Mouse (Mus musculus): Measurements from ENCODE around the gene Fcna.

Fcna gene

GRCm38 (mm10) chr2:25607761-25608622 is 19.8 kb downstream of the Fcna start, which contains the start of gene Rabl6:
Gene Rabl6, minus strand, starts transcription at chr2:25608521.
- peak; percentile 89 for DNase-seq (ENCODE audit: low spot score)

- DNase-seq (ENCODE audit: low spot score): no peak
Observed at GRCm38 (mm10) chr2:25602526-25602925, 25.3 kb downstream of the Fcna start.

GRCm38 (mm10) chr2:25600037-25600436 is 27.8 kb downstream of the Fcna start:
- no peak for DNase-seq (ENCODE audit: low spot score)

GRCm38 (mm10) chr2:25598749-25599148 is 29.1 kb downstream of the Fcna start:
- DNase-seq (ENCODE audit: low spot score): no peak

GRCm38 (mm10) chr2:25596765-25597510 is 30.9 kb downstream of the Fcna start:
- DNase-seq (ENCODE audit: low spot score): no peak

- peak; percentile 24 for DNase-seq (ENCODE audit: low spot score)
Observed at GRCm38 (mm10) chr2:25591863-25592262, 36.0 kb downstream of the Fcna start.

GRCm38 (mm10) chr2:25588227-25588907 is 39.5 kb downstream of the Fcna start:
- no peak for DNase-seq (ENCODE audit: low spot score)

GRCm38 (mm10) chr2:25587290-25587689 is 40.5 kb downstream of the Fcna start:
- DNase-seq (ENCODE audit: low spot score): no peak

GRCm38 (mm10) chr2:25585601-25586000 is 42.2 kb downstream of the Fcna start:
- no peak for DNase-seq (ENCODE audit: low spot score)

- DNase-seq (ENCODE audit: low spot score): no peak
Observed at GRCm38 (mm10) chr2:25584856-25585255, 43.0 kb downstream of the Fcna start.

- DNase-seq (ENCODE audit: low spot score): no peak
Observed at GRCm38 (mm10) chr2:25584152-25584551, 43.7 kb downstream of the Fcna start.

- DNase-seq (ENCODE audit: low spot score): no peak
Observed at GRCm38 (mm10) chr2:25583571-25583970, 44.3 kb downstream of the Fcna start.

GRCm38 (mm10) chr2:25583120-25583481 is 44.7 kb downstream of the Fcna start:
- no peak for DNase-seq (ENCODE audit: low spot score)

GRCm38 (mm10) chr2:25582466-25583119 is 45.2 kb downstream of the Fcna start:
- no peak for DNase-seq (ENCODE audit: low spot score)

- no peak for DNase-seq (ENCODE audit: low spot score)
Observed at GRCm38 (mm10) chr2:25581901-25582301, 45.9 kb downstream of the Fcna start.

- DNase-seq (ENCODE audit: low spot score): peak; percentile 78
Observed at GRCm38 (mm10) chr2:25581294-25581864, 46.5 kb downstream of the Fcna start, which contains the start of gene Ajm1. Gene Ajm1, minus strand, starts transcription at chr2:25581757.

- DNase-seq (ENCODE audit: low spot score): no peak
Observed at GRCm38 (mm10) chr2:25580621-25581101, 47.2 kb downstream of the Fcna start.

- no peak for DNase-seq (ENCODE audit: low spot score)
Observed at GRCm38 (mm10) chr2:25579737-25580460, 47.9 kb downstream of the Fcna start.

- DNase-seq (ENCODE audit: low spot score): no peak
Observed at GRCm38 (mm10) chr2:25578796-25579736, 48.8 kb downstream of the Fcna start.

All from MN1 (cell line).